Mouse (Mus musculus) adrenal gland, postnatal 36 days (tissue): Measurements from ENCODE around the gene Fat1. TPM values are rescaled to one million over a fixed set of nuclear protein-coding genes. Genes with fewer than 3 reads are reported as not detected.

Experiments used
- DNase-seq, 2 experiments: peaks; one replicate each; pipeline ENCODE4 v3.0.0; 2021; ENCODE audit warnings: mixed read lengths in 1 of 2
- total RNA-seq, 2 experiments: library from RNA; stranded (reverse); gene quantifications; 2 replicates each; pipeline ENCODE4 v1.2.3; 2021

Fat1 gene
- total RNA-seq, 2 experiments from 2014 or later, result 79.2 to 110 TPM

- no peak for DNase-seq
These were observed 67.4 kb downstream of the Fat1 start for GRCm38 (mm10) chr8:45002686-45003085.

- no peak for DNase-seq
These were observed 68.8 kb downstream of the Fat1 start for GRCm38 (mm10) chr8:45004021-45004420.

- peak; percentile 68 to 69 for DNase-seq
These were observed 75.4 kb downstream of the Fat1 start for GRCm38 (mm10) chr8:45010685-45011084.

GRCm38 (mm10) chr8:45011774-45012173 is 76.5 kb downstream of the Fat1 start:
- DNase-seq, result no peak

- no peak for DNase-seq
These were observed 78.6 kb downstream of the Fat1 start for GRCm38 (mm10) chr8:45013852-45014251.

- DNase-seq, result no peak
These were observed 79.3 kb downstream of the Fat1 start for GRCm38 (mm10) chr8:45014498-45015067.

- DNase-seq, result no peak
These were observed 80.6 kb downstream of the Fat1 start for GRCm38 (mm10) chr8:45015876-45016275.

GRCm38 (mm10) chr8:45019241-45019640 is 84.0 kb downstream of the Fat1 start:
- no peak for DNase-seq

GRCm38 (mm10) chr8:45021171-45021570 is 85.9 kb downstream of the Fat1 start:
- no peak for DNase-seq

GRCm38 (mm10) chr8:45021911-45022665 is 86.8 kb downstream of the Fat1 start:
- no peak for DNase-seq

- DNase-seq, result no peak
These were observed 92.8 kb downstream of the Fat1 start for GRCm38 (mm10) chr8:45028081-45028497.

GRCm38 (mm10) chr8:45038350-45038749 is 103.1 kb downstream of the Fat1 start:
- DNase-seq, result peak in 1 of 2 experiments; percentile 15

GRCm38 (mm10) chr8:45044160-45044559 is 108.9 kb downstream of the Fat1 start:
- DNase-seq, result no peak

GRCm38 (mm10) chr8:45050451-45050850 is 115.2 kb downstream of the Fat1 start:
- no peak for DNase-seq

GRCm38 (mm10) chr8:45051236-45051635 is 116.0 kb downstream of the Fat1 start:
- DNase-seq, result no peak

- no peak for DNase-seq
These were observed 117.0 kb downstream of the Fat1 start for GRCm38 (mm10) chr8:45052205-45052604.

- no peak for DNase-seq
These were observed 117.4 kb downstream of the Fat1 start for GRCm38 (mm10) chr8:45052618-45053017.

- DNase-seq, result no peak
These were observed 120.3 kb downstream of the Fat1 start for GRCm38 (mm10) chr8:45055500-45055899.

GRCm38 (mm10) chr8:45056810-45057209 is 121.6 kb downstream of the Fat1 start:
- peak in 1 of 2 experiments; percentile 10 for DNase-seq

GRCm38 (mm10) chr8:45060083-45060482 is 124.8 kb downstream of the Fat1 start:
- no peak for DNase-seq

GRCm38 (mm10) chr8:45062311-45062710 is 127.1 kb downstream of the Fat1 start:
- no peak for DNase-seq

GRCm38 (mm10) chr8:45062982-45063924 is 128.0 kb downstream of the Fat1 start:
- no peak for DNase-seq
